Mouse (Mus musculus): Measurements from ENCODE around the gene Pxdc1.

Gene Pxdc1

DNA sequence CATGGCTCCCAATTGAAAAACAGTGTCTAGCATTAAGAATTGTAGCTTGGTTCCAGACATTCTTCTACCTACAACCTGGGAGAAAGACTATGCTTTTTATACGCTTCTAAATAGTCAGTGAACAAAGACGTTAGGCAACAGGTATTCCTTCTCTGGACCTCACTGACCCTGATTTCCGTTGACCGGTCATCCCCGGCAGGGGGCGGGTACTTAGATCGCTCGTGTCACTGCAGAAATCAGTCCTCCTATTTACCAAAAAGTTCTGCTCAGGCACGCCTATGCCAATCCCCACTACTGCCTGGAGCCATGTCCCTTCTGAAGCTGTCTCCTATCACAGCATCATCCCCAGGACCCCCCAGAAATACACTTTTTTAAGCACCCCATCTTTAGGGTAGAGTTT lies at the start of gene Pxdc1:
TSS of gene Pxdc1 (minus strand) at position 96 of the 400 bp plus-strand sequence.
- no peak for DNase-seq

GRCm38 (mm10) chr13:34700630-34701029 lies 47.3 kb upstream of the Pxdc1 start:
- no peak for DNase-seq

DNA sequence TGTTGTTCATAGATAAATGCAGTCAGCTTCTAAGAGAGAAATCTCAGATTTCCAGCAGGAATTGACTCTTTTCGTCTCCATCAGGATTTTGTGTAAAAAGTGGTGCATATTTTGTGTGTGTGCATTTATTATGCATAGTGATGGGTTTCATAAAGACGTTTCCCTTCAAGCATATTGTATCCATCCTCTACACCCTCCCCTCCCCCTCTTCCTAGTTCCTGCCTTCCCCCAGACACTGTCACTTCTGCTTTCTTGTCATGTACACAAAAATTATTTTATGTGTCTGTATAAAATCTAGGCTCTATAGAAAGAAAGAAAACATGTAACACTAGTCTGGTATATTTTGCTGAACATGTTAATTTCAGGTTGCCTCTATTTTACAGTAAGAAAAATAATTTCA lies 46.8 kb upstream of the Pxdc1 start:
- no peak for DNase-seq

DNA sequence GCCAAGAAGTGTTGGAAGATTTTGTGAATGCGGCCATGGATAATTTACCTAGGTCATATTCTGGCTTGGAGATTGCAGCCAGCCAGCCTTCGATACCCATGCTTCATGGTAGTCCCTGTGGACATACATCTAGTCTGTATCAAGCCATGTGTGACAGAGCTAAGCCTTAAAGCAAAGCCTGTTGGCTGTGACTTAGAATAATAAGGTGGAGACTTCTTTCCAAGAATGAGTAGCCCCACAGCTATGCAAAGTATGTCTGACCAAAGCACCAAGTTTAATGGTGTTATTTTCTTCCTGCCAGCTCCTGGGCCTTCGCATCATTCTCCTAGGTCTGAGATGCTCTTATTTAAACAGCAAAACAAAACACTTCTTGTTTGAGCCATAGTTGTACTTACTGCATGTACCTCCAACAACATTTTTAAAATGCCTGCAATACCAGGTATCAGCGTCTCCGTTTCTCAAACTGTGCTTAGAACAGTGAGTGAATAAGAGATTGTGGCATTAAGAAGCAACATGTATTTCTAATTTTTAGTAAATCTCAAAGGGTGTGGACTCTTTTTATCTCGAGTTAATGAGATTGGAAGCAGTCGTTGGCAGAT lies 43.5 kb upstream of the Pxdc1 start:
- no peak for DNase-seq

GRCm38 (mm10) chr13:34693111-34693510 lies 39.8 kb upstream of the Pxdc1 start:
- no peak for DNase-seq

- DNase-seq: no peak
These were observed 37.8 kb upstream of the Pxdc1 start for GRCm38 (mm10) chr13:34691049-34691448.

DNA sequence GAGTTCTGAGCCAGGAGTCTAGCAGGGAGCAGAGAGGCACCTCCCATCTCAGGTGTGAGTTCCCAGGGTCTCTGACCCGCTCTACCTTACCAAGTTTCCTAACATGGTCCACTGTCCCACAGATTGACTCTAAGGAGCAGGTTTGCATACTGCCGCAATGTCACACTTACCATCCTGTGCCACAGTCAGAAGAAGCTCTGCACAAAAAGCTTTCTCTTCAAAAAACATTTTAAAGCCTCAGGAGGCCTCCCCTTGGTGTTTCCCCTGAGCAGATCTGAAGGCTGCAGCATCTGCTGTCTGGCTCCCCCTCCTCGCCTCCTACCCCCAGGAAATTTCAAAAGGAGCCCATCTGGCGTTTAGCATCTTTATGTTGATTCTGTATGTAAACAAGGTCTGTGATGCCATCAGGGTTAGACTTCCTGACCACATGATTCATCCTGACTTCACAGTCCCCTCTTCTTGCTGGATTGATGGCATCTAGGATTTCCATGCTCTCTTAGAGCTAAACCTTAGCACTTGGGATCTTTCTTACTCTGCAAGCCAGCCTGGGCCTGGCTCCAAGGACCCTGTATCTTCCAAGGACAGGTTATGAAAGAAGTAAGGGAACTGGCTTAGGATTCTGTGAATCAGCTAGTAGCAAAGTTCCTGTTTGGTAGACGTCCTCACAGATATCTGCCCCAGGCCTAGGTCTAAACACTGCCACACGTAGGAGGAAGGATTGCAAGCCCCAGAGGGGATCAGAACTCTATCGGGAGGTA lies 31.9 kb upstream of the Pxdc1 start:
- DNase-seq: no peak

DNA sequence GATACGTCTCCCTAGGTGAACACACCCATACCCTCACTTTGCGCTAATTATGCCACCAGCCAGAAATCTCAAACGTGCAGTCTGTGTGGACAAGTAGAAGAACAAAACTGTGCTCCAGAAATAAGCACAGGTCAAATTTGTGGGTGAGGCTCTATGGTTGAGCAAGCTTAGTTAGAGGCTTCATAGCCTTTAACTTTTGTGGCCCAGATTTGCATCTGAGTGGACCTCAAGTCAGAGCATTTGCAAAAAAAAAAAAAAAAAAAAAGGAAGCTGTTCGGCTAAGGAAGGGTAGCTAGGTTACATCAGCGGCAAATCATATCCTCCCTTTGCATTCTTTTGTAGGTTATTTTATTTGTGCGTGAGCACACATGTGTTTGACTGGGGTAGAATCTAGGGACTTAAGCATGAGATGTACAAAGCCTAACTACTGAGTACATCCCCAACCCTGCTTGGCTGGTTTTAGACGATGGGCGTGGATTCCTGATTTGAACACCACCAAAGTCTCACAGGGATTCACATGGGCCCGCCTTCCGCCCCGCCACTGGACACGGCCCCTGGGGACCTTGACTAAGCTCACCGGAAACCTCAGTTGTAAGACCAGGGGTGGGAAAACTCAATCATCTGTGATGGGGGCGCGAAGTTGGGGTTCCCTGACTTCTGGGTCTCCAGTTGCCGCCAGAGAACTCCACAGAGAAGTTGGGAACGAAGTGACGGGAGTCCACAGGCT lies 30.6 kb upstream of the Pxdc1 start:
- DNase-seq: no peak

DNA sequence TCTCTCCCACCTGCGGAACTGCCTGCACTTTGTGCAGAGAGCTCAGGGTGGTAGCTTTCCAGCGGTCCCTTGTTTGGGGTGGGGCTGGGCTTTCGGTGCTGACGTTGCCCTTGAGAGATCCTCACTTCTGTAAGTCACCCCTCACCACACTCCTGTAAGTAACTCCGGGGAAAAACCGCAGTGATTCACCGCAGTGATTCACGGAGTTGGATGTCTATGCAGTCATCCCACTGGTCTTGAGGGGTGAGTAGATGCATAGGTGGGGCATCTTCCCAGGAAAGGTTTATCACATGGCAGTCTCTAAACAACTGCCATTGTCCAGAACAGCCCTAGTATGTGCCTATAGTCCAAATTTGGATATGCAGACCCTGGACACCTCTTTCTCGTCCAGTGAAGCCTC lies 30.0 kb upstream of the Pxdc1 start:
- no peak for DNase-seq

DNA sequence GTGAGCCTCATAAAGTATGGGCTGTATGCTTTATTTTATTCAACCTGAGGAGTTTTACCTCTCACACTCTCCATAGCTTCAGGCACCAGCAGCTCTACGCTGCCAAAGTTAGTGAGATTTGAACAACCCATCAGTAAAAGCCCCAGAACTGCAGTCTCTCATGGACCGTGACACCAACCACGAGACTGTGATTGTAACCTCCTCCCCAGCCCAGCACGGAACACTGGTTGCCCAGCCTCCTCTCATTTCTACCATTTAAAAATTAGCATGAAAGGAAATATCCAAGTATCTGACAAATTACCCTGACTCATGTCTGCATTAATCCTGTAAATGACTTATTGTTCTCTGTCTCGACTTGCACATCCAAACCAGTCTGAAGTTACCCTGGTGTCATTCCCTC lies 23.2 kb upstream of the Pxdc1 start:
- DNase-seq: no peak

DNA sequence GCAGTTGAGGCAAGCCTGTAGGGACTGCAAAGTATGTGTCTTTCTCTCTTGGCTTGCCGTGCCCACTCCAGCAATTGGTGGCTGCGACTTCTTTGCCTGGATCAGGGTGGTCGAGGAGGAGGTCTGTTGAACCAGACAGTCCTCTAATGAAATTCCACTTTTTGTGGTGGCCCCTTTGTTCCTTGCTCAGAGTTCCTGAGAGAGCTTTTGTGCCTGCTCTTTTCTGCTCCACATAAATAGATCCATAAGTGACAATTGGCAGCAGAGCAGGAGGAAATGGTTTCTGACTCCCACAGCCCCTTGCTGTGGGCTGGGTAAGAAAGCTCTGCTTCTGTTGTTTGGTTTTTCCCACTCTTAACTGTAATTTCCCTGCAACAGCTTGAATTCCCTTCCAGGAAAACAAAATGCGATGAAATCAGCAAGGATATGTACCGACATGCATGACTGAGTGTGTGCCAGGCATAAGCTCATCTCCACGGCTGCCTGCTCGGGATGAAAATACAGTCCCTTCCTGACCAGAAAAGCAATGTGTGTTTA lies 22.6 kb upstream of the Pxdc1 start:
- peak; percentile 5 for DNase-seq

DNA sequence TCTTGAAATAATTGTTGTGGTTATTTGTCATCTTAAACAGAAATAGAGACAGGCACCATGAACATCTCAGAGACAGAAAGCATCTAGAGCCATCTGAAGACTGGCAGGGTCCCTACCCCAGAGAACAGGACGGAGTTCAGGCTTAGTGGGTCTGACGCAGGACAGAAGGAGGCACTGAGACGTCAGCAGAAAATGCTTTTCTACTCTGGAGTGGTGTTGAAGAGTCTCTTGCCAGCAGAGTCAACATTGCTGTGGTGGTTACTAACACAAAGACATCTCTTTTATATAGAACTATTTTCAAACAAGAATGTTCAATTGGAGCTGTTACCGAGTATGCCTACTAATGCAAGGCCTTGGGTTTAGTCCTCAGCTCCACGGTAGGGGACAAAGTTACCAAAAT lies 20.1 kb upstream of the Pxdc1 start:
- no peak for DNase-seq

DNA sequence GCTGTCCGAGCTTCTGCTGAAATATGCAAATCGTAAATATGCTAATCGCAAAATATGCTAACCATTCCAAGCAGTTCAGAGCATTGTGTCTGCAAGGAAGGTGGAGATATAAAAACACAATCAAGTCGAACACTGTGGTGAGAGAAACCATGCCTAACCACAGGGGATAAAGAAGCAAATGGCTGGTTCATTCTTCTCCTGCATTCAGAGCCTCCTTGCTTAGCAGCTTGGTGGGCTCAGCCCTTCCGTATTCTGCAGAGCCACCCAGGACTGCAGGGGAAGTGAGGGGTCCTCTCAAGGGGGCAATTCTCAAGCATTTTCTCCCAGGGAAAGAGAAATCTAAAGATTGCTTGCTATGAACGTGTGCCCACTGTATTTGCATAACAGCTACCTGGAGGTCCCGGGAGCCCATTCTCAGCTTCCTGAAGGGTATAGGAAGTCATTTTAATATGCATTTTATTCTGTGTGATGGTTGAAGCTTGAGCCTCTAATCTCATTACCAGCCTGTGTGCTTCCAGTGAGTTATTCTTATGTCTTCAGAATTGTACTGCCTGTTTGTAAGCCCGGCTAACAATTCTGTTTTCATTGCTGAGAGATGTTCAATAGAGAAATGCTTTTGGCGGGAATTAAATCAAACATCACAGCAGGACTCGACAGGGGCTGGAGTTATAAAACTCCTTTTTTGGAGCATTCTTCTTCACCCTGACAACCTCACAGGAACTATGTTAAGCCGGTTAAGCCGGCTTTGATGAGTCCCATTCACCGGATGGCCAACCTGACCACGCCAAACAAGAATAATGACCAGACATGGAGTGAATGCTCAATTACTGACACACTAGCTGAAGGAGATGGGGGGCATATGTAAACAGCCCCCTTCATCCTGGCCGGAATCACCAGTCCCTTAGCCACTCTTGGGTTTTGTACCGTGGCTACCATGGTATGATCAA lies 16.9 kb upstream of the Pxdc1 start:
- no peak for DNase-seq

GRCm38 (mm10) chr13:34667197-34667596 lies 13.9 kb upstream of the Pxdc1 start:
- DNase-seq: no peak

DNA sequence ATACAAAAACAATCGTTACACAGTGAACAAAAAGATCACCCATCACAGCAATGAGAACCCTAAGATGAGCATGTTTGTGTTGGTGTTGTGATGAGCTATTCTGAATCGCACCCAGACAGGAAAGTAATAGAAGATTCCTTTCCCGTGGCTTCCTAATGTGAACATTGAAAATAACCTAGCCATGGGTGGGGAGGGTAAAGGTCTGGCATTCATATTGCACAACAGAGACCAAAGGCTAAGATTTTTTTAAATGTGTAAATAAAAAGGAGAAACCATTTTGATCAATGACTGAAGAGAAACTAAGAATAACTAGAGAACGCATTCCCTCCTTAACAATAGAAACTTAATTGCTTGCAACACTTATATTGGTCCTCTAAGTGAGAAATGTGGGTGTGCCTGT lies 11.8 kb upstream of the Pxdc1 start:
- DNase-seq: no peak

- DNase-seq: no peak
These were observed 10.5 kb upstream of the Pxdc1 start for GRCm38 (mm10) chr13:34663762-34664161.

GRCm38 (mm10) chr13:34659507-34659906 lies 6.2 kb upstream of the Pxdc1 start:
- DNase-seq: no peak

- DNase-seq: no peak
These were observed 3.1 kb upstream of the Pxdc1 start for GRCm38 (mm10) chr13:34656351-34656750.

- DNase-seq: peak; percentile 49
These were observed 689 bp downstream of the Pxdc1 start for GRCm38 (mm10) chr13:34652353-34653241.

DNA sequence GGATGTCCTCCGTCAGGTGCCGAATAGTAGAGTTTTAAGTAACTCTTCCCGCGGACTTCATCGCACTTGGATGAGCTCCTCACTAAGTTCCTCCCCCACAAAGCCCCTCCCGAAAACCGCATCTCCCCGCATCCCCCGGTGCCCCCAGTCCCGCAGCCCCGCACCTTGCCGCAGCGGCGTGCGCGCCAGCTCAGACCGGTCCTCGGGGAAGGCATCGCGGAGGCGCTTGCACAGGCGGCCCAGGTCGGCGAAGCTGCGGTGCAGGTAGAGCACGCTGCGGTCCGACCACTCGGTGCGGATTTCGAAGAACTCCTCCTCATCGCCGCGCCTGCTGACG lies 1.3 kb downstream of the Pxdc1 start:
- DNase-seq: no peak

- peak; percentile 19 for DNase-seq
These were observed 1.8 kb downstream of the Pxdc1 start for GRCm38 (mm10) chr13:34651474-34651991.
